Mouse (Mus musculus): ENCODE measurements at regions not wholly inside any gene's neighbourhood (a gene's known extent, or its start where the extent isn't known, plus 50 kb on each side); places are given as distances from the start of the nearest gene placed in this dataset.

- in situ Hi-C loops (cut with MboI, MseI): loop anchor here (5.0 kb wide), 1 partner anchor 105 kb away; no protein-coding TSS in a partner anchor
Observed at GRCm38 (mm10) chr4:107736866-107737265, 52.8 kb upstream of the Dmrtb1 start.

GRCm38 (mm10) chr4:107737907-107738306 lies 53.9 kb upstream of the Dmrtb1 start:
- in situ Hi-C loops (cut with MboI, MseI): loop anchor here (5.0 kb wide), 1 partner anchor 104 kb away; no protein-coding TSS in a partner anchor

- in situ Hi-C loops (cut with MboI, MseI): loop anchor here (5.0 kb wide), 1 partner anchor 104 kb away; no protein-coding TSS in a partner anchor
Observed at GRCm38 (mm10) chr4:107738776-107739175, 54.7 kb upstream of the Dmrtb1 start.

DNA sequence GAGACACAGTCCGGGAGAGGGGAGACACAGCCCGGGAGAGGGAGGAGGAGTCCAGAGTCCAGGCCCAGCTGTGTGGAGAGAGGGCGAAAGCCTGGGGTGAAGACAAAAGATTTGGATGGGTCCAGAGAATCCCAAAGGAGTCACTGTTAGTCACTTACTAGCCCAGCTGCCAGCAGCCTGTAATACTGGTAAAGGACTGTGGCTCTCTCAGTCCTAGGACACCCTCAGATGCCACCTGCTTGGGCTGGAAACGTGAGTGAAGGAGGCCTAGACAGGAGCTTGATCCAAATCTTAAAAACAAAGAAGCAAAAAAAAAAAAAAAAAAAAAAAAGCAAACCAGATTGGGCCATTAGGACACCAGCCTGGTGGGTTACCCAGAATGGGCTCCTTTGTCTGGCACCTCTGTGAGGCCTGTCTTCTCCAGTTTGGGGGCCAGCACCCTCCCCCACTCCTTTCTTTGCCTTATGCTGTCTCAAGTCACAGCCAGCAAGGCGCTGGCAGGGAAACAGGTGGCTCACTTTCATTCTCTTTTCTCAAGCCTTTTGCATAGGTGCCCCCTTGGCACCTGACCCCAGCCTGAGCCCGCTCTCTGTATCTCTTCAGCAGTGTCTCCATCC lies 55.9 kb upstream of the Dmrtb1 start:
- in situ Hi-C loops (cut with MboI, MseI): loop anchor here (5.0 kb wide), 1 partner anchor 102 kb away; no protein-coding TSS in a partner anchor

DNA sequence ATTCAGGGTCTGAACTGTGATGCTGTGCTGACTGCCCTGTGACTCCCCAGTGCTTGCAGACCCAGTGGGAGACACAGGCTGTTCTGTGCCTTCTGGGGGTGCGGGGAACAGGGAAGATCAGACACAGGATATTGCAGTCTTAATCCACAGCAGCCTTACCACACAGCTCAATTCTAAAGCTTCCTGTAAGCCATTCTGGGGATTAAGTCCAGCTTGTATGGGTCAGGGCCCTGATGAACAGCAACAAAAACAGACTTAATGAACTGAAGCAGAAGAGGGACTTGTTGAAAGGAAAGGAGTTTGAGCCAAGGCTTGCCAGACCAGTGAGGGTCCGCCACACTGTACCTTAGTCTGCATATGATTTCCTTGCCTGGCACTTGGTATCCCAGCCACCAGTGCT lies 58.4 kb upstream of the Lrp8 start:
- in situ Hi-C loops (cut with MboI, MseI): no loop called here

DNA sequence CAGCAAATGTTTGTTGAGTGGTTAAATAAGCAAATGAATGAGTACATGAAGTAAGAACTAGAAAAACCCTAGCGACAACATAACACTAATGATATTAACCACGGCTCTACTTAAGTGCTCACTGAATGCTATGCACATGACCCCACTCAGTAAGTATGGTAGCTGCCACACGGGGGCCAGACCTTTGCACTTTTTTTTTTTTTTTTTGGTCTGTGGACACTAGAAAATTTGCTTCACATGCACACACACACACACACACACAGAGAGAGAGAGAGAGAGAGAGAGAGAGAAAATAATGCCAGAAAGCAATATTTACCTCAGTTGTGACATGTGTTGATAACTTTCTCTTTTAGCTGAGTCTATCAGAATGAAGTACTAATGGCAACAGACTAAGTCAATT lies 55.7 kb upstream of the Lrp8 start:
- in situ Hi-C loops (cut with MboI, MseI): no loop called here

GRCm38 (mm10) chr4:107746923-107747431 lies 55.1 kb upstream of the Lrp8 start:
- in situ Hi-C loops (cut with MboI, MseI): no loop called here

- in situ Hi-C loops (cut with MboI, MseI): no loop called here
Observed at GRCm38 (mm10) chr4:107747454-107747853, 54.6 kb upstream of the Lrp8 start.

GRCm38 (mm10) chr4:107747907-107748628 lies 54.0 kb upstream of the Lrp8 start:
- in situ Hi-C loops (cut with MboI, MseI): no loop called here

GRCm38 (mm10) chr4:107749045-107749444 lies 53.0 kb upstream of the Lrp8 start:
- in situ Hi-C loops (cut with MboI, MseI): no loop called here

DNA sequence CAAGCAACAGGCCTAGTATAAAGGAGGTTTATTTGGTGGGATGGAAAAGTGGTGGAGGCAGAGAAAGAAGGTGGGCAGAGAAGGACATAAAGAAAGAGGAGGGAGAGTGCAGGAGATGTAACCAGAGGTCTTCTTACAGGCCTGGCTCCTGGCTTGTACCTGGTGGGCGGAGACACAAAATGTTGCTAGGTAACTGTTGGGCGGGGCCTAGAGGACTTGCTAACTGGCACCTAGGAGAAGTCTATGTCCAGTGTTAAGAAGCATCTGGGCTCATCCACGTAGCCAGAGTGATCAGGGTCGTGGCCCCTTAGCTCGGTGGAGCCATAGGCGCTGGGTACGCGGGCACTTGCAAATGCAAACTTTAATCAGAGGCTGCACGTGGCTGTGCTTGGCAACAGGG lies 52.0 kb upstream of the Lrp8 start:
- in situ Hi-C loops (cut with MboI, MseI): no loop called here
